Mouse (Mus musculus) layer of hippocampus, postnatal 10 days (tissue): ENCODE measurements at regions not wholly inside any gene's neighbourhood (a gene's known extent, or its start where the extent isn't known, plus 50 kb on each side); places are given as distances from the start of the nearest gene placed in this dataset.

Experiments
- DNase-seq, 2 experiments: peaks; one replicate each; pipeline ENCODE4 v3.0.0; 2021; ENCODE audit warnings: low spot score in 2 of 2

DNA sequence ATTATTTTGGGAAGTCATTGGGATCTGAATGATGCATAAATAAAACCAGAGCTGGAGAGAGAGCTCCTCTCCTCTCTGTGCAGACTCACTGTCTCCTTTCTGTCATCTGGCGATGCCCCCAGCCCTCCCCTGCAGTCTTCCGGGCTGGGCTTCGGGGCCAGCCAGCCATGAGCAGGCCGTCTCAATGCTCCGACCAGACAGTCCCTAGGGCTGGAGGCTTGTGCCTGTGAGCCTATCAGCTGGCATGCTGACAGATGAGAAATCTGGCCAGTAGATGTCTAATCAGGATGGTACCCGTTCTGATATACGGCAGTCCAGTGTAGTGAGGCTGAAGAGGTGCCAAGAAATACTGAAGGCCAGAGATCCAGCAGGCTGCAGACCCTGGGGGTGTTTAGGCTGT is 238.9 kb downstream of the Sec61b start:
- DNase-seq = no peak

DNA sequence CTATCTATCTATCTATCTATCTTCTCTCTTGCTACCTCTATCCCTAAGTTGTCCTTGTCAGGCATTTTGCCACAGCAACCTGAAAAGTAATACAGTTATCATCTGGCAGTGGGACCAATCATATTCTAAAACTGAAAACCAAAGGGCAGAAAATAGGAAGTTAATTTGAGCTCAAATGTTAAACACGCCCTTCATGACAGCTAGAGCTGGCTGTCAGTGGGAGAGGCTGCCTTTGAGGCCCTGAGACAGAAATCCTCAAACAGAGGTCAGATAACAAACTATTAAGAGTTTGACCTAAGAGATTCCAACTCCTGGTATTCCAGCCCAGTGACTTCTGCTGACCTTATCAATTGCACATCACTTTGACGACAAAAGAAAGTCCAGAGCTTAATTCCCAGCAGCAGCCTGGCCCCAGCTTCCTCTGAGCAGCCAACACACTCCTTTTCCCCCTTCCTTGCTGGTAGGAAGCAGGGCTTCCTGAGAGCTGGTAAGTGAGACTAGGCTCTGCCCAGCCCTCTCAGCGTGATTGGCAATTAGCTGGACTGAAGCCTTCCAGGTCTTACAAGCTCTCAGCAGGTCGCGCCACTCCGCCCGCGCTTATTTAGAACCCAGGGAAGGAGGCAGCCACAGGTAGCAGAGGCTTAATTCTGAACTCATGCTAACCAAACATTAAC is 250.0 kb downstream of the Sec61b start:
- DNase-seq = no peak

DNA sequence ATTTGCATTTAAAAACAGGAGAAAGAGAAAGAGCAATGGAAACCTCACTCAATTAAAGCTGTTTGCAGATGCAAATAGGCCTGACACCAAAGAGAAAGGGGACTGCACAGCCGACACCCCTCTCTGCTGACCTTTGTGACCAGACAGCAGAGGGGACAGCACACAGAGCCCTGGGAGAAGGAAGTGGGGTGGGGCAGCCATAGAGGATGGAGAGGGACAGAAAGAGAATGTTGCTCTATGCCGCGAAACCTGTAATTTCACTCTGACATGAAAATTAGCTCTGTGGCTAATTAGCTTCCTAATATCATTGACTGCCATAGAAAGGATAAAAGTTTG is 250.5 kb downstream of the Sec61b start:
- DNase-seq = no peak

DNA sequence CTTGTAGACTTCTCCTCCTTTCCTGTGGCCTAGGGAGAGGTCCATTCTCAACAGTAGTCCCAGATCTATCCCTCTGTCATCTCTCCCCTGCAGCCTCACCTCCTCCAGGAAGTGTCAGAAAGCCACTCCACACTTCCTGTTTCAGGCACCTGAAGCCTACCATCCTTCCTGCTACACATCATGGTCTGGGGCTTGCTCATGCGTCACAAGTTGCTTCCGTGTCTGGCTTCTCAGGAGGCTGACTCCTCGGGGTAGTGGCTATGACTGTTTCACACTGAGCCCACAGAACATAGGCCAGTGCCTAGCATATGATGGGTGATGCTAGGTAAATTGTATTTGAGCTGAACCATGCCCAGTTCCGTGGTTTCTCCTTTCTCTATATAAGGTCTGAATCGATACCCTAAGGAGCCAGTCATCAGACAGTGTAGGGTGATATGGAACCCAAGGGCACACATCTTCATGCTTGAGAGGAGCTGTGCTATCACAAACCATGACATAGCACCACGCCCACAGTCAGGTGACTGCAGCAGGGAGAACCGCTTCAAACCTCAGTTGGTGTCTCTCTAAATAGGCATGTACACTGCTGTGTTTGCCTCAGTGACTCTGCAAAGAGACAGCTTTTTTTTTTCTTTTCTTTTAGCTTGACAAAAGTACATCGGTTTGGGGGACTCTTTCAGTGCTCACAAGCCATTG is 272.2 kb downstream of the Sec61b start:
- no peak for DNase-seq

DNA sequence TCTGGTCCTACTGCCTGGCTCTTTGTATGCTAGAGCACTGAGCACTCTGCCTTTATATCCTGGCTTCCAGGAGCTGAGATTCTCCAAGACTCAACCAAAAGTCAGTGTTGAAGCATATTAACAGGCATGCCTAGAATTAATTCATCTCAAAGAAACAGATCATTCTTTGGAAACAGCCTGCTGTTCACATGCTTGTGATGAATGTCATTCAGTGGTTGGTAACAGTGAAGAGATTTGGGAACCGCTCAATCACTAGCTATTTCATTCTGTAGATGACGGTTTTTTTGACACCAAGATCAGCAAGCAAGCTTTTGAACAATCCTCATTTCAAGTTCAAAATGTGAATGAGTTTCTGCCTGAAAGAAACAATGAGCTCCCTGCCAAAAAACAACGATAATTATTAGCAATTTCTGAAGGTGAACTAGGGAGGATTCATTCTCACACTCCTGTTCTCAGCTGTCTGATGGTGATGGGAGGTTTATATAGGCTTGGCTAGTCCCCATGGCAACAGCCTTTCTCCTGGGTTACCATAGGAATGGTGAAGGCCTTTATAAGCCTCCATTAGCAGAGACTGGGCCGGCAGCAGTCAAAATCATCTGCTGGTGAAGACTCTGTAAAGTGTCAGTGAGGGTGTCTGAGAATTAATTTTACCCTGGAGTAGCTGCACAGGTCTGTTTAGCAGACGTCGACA is 272.6 kb upstream of the Nr4a3 start:
- no peak for DNase-seq

DNA sequence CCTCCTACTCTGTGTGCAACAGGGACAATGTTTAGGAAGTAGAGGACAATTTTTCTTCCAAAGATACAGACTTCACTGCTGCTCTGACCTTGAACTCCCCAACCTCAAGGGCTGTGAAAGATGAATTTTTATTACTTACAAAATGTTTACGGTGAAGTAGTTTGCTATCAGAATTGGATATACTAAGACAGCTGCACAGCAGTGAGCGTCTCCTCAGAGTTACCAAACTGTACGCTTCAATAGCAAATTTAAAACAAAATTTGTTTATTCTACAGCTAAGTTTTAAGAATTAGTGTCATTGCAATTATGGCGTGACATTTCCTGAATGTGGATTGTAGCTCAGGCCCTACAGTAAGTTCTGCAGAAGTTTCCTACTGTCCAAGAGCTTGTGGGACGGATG is 270.3 kb upstream of the Nr4a3 start:
- no peak for DNase-seq

DNA sequence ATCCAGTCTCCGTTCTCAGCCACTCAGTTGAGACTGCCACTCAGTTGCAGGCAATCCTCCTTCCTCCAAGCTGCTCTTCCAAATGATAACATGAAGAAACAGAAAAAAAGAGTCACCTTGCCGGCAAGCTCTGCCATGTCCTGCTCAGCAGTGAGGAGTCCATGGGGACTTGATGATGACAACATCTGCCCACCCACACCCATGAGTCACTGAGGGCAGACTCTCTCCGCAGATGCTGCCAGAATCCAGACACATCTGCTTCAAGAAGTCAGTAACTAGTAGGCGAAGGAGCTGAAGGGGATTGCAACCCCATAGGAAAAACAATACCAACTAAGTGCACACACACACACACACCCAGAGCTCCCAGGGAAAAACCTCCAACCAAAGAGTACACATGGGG is 263.9 kb upstream of the Nr4a3 start:
- no peak for DNase-seq

DNA sequence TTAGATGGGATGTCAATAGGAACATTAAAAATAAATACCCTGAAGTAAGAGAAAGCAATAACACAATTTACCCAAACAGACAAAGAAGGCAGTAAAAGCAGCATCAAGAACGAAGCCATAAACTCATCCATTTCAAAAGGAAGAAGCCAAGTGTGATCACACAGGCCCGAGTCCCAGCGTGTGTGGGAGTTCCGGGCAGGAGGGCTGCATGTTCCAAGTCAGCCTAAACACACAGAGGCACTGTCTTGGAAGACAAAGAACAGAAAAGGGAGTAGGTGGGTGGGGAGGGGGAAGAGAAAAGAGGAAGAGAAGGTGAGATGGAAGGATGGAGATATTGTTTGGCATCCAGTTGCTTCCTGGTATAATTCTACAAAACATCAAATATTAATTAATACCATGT is 248.0 kb upstream of the Nr4a3 start:
- DNase-seq = no peak

DNA sequence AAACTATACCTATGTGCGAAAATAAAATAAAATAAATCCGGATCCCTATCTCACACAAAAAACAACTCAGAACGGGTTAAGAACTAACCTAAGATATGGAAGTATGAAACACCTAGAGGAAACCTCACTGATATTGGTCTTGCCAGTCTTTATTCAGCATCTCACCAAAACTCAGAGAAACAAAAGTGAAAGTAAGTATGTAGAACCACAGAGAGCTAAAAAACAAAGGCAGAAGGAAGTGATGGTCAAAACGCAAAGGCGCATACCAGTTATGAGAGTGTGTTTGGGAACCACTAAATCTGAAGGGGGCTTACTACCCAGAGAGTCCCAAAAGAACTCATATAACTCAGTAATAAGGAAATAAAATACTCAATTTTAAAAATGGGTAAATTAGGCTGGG is 245.8 kb upstream of the Nr4a3 start:
- DNase-seq = no peak

DNA sequence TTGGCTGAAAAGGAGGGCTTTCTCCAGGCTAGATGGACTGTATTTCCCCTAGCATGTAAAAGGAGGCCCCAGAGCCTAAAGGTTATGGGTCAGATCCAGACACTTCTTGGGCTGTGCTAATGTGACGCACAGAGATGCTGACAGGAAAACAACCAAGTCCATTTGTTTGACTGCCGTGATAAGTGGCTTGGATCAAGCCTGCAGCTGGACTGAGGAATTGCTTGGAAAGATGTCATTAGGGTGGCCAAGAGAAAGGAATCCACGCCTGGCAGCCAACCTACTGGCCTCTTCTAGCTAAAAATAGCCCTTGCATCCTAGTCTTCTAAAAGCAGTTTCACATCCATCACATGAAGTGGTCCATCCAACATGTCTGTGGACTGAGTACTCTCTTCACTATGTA is 241.8 kb upstream of the Nr4a3 start:
- DNase-seq = no peak

DNA sequence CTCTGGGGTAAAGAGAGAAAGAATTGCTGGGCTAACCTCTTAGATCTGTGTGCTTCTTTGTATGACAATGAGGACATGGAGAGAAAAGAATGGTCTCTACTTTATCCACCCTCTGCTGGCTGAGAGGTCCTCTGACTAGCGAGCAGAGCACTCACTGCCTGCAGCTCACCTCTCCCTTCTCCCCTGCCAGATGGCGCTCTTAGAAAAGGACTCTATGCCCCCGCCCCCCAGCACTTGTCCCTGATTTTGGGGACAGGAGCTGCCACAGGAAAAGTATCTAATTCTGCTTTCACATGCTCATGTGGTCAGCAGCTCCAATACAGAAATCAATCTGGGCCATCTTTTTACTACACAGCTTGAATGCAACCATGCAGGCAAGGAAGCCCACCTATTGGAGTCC is 237.1 kb upstream of the Nr4a3 start:
- DNase-seq = peak in 1 of 2 experiments; percentile 26

DNA sequence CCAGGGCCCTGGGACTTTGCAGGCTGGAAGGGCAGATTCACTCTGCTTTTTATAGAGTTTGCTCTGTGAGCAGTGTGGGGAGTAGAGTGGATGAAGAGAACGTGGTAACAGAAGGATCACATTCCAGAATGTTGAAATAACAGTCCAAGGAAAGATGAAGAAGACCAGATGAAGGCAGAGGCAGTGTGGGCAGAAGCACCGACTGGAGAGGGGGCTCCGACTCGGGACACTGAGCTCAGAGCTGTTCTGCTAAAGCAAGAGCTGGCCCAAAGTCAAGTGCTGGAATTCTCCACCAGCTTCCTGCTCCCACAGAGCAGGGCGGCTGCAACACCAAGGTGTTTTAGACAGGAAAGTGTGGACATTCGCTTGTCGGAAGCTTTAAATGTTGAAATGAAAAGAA is 230.9 kb upstream of the Nr4a3 start:
- DNase-seq = no peak

DNA sequence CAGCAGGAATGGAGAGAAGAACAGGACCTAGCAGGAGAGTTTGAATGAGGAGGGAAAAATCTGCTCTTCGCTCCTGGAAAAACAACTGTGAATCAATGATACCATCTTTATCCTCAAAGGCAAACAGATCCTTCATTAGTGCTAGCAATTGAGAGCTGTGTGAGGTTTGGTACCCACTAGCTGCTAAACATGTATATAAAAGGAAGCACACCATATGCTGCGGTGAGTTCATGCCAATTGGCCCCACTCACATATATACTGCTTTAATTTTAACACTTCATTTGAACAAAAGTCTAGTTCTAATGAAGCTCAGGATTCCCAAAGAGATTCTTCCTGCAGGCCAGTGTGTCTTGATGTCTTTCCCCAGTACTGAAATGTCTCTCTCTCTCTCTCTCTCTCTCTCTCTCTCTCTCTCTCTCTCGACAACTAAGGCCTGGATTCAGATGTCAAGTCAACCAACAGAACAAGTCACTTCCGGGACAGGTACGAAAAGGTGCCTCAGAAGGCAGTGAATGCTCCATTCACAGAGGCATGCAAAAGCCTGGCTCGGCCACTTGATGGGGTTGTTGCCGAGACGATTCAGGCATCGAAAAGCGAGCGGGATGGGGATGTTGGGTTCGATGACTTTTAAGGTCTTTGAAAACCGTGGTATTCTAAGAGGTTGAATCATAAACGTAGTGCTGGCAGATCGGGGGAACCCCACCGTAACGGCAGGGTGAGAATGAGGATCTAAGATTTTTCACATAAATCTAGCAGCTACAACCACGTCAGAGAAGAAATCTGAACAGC is 226.4 kb upstream of the Nr4a3 start:
- DNase-seq = no peak

DNA sequence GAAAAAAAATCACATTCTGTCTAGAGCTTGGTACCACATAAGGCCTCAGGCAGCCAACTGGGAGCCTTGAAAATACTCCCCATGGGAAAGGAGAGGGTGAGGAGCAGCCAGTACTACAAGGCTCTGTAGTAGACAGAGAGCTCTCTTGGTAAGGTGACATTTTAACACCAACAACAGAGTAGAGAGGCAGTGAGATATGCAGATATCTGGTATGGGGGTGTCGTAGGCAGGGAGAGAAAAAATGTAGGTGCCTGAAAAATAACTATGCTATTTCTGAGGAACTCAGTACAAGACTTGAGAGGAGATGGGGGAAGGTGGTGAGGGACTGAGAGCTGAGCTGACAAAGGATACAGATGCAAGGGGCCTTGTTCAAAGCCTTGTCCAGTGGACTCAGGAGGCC is 224.4 kb upstream of the Nr4a3 start:
- DNase-seq = no peak

DNA sequence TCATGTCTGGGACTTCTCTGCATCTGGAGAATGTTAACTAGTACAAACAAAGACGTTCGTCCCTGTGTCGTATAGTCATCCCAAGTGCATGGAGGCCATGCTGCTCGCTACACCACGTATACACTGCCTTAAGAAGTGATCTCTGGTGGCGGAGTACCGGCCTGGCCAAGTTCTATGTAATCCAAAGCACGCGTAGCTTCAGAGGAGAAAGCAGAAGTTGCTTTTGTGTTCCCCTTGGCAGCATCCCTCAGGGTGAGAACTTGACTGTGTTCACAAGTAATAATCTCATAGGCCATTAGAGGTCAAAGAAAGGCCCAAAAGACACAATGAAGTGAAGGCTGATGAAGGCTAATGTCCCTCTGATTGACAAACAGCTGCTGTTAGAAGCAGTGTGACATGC is 221.7 kb upstream of the Nr4a3 start:
- no peak for DNase-seq

DNA sequence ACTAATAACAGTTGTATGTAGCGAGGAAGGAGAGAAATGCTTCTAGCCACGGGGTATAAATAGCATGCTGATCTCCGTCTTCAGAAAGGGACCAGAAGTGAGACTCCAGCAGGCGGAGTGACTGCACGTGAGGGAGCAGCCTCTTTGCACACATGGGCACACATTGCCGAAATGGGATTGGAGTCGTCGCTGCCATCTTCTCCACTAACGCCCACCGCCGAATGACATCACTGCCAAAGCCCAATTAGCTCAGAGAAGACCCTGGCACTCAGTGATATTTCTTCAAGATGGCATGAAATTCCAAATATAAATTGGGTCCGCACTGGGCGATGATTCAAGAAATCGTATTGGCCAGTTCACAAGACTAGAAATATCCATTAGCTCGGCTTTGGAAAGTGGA is 220.9 kb upstream of the Nr4a3 start:
- DNase-seq = peak; percentile 30 to 39

DNA sequence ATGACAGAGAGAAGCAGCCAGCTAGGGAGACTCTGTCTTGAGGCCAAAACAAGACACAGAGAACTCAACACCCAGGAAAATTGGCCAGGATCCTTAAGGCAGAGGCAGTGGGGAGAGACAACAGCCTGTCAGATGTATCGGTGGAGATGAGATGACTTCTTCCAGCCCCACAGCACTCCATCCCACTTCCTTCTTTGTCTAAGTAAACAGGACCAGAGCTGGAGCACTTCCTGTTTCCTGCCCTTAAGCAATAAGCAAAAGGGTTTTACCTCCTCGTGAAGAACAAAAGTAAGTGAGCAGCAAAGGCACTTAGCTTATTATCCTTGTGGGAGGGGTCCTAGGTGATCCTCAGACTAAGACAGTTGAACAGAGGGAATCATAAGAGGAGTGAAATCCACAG is 212.0 kb upstream of the Nr4a3 start:
- no peak for DNase-seq

DNA sequence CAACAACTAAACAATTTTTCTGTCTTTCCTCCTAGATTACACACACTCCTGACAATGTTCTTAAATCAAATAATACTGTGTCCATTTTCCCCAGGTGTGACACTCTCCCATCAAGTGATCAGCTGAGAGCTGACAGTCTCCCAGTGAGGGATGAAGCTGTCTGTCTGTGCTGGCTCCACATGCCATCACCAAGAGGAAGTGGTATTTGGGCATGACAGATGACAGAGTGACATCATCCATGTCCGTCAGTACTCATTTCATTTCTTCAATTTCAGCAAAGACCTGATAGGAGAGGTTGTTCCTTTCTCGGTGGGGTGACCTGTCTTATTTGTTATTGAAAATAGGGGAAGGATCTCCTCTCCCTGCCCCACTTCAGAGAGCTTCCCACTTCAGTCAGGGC is 206.5 kb upstream of the Nr4a3 start:
- DNase-seq = no peak

DNA sequence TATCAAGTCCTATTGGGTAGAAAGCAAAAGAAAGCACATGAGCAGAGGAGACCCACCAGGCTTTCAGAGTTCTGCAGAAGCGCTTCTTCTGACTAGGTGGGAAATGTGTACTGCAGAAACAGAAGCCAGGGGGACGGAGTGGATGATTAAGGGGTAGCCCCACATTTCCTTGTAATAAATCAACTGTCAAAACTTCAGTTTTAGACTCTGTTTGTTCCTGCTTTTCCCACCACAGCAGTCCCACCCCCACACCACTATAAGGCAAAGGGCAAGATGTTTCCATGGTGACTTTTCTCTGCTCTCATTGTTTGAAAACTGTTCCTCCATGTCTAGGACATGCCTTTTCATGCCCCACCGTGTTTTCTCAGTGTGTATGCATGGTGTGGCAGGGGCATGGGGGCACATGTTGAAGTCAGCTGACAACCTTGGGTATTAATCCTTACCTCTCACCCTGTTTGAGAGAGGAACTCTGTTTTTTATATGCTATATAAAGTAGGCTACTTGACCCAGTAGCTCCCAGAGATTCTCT is 202.8 kb upstream of the Nr4a3 start:
- DNase-seq = no peak

DNA sequence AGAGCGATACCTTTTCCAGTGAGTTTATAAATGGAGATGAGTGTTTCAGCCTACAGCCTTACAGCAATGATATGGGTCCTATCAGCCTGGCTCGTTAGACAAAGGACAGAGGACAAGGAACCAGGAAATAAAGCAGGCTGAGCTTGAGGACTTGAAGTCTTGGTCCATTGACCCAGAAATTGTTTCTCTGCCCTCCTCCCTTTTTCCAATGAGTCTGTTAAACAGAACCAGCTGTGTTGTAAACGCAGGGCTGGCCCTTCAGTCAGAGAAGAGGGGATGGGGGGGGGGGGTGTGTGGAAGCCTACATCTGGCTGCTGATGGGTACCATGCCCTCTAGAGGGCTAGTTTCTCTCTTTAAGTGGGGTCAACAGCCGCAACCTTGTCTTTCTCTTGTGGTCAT is 199.7 kb upstream of the Nr4a3 start:
- no peak for DNase-seq

DNA sequence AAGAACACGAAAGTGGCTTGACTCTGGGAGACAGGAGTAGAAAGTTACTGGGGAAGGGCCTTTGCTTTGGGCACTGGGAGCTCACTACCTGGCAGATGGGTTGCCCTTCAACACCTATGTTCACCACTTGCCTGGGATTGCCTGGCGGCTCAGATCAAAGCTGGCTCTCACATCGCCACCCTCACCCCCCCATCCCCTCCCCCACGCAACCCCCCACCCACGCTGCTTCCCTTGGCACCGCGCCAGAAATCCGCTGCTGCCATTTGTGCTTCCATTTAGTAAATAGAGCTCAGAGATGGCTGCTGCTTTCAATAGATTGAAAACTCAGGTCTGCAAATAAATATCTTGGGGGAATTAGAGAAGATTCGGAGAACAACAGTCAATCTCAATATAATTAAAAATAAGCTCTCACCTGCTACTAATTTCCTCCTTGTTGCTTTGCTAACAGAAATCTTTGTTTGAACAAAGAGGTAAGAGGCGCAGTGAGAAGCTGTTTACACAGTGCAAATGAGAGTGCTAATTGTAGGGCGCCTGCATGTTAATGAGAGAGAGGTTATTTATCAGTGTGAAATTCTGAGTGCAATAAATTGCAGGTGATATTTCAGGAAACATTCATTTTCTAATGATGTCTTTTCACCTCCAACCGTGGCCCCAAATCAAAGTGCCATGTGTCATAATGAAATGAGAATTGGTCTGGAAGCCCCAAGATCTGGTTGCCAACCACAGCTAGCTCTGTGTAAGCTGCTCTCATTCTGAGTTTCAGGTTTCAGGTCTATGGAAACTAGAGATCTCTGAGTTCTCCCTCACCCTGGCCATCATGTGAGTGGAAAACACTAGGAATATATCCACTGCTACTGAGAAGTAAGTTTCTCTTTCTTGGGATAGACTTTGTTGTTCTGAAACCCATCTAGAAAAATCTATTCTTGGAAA is 198.3 kb upstream of the Nr4a3 start:
- DNase-seq = peak; percentile 44 to 54
